Mouse (Mus musculus): Measurements from ENCODE around the gene Tigit.

The Tigit gene

DNA sequence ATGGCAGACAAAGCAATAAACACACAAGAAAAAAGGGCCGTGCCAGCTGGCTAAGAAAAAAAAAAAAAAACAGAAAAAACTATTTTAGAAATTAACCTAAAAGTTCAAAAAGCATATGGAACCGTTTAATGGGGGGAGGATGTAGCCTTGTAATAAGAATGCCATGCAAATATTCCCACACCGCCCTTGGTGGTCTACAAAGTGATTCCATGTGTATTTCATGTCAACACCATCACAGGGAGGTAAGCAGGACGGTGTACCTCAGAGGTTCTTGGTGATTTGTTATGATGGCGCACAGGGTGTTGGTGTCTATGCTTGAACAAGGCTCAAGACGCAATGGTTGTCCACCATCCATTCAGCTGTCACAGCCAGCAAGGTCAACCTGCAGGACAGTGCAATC is 46.6 kb downstream of the Tigit start:
- no peak for DNase-seq

DNA sequence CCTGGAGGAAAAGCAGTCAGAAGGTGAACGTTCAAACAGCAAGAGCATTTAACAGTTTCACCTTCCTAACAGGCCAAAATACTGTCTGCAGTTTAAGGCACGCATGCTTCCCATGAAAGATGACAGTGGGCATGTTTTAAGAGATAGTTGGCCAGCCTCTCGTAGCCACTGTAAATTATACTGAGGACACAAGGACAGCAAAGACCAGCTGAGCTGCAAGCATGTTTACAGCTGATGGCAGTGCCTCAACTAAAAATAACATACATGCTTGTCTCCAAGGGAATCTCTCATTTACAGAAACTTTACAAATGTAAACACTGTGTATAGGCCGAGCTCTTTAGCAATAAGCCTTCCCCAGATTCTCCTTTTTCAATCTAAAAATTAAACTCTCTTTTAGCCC is 47.6 kb downstream of the Tigit start:
- no peak for DNase-seq

DNA sequence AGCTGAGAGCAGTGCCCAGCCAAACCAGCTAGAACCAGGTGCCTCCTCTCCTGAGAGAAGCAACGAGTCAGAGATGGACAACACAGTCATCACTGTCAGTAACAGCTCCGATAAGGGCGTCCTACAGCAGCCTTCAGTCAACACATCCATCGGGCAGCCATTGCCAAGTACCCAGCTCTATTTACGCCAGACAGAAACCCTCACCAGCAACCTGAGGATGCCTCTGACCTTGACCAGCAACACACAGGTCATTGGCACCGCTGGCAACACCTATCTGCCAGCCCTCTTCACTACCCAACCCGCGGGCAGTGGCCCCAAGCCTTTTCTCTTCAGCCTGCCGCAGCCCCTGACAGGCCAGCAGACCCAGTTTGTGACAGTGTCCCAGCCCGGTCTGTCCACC is 53.6 kb downstream of the Tigit start:
- no peak for DNase-seq

DNA sequence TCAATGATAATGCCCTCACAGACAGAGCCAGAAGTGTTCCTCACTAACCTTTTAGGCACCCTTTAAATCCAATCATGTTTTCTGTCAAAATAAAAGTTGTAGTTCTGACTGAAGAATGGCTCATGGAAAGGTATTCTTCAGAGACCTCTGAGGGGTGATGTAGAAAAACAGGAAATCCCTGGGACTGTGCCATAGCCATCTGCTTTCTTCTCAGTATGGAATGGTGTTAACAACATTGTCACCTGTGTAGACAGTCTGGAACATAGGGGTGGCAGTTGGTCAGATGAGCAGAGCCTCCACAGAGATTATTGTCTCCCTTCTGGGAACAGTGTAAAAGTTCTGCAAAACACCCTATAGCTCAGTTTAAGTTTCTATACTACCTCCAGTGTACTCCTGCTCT is 55.9 kb downstream of the Tigit start:
- DNase-seq: no peak

DNA sequence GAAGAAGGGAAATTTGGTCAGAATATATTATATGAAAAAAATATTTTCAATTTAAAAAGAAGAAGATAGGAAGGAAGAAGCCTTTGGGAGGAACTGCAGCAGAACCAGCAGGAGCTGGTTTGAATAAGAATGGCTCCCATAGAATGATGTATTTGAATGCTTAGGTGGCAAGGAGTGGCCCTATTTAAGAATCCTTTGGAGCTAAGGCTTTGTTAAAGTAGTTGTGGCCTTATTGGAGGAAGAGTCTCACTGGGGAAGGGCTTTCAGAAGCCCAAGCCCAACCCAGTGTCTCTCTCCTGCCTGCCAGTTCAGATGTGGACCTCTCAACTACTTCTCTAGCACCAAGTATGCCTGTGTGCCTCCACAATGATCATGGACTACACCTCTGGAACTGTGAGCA is 56.9 kb downstream of the Tigit start:
- no peak for DNase-seq

DNA sequence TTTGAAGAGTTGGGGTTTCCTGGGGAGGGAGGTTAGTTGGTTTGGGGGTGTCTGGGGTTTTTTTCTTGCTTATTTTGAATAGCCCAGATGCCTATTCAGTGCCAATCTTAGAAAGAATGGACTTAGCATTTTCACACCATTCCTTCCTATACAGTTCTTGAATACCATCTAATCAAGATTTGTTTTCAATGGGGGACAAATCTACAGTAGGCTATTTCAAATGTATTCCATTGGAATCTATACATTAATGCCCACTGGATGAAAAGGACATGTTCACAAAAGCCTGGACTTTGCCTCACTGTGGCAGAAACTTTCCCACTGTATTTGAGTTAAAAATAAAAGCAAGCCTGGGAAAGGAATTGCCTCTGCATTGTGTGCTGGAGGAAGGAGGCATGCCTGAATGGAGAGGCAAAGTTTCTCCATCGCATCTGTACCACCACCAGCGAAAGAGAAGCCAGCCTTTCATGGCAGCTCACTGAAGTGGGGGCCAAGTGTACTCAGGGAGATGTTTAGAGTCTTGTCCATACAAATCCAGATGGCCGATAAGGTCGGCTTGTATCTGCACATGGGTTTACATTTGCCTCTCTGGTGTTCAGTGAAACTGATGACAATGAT is 59.4 kb downstream of the Tigit start:
- DNase-seq: no peak

DNA sequence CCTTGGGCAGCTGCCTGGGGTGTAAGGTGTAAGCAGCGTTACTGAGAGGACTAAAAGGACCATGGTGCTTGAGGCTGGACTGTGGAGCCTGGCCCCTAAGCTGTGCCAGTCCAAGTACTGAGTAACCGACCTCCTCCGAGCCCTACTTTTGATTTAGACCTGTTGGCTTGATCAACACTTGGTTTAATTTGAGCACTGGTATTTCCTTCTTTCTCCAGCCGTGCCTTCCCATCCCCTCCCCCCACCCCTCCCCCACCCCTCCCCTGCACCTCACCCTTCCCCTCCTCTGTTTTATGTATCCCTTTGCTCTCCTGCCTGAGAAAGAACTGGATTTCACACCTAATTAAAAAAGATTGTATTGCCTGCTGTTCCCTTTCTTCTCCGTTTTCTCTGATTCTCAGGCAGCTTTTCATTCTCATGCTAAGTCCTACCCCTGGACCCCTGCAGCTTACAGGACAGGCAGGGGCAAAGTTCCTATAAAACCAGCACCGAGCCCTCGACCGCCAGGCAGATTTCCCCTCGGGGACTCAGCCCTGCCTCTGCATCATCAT is 60.3 kb downstream of the Tigit start:
- DNase-seq: no peak

DNA sequence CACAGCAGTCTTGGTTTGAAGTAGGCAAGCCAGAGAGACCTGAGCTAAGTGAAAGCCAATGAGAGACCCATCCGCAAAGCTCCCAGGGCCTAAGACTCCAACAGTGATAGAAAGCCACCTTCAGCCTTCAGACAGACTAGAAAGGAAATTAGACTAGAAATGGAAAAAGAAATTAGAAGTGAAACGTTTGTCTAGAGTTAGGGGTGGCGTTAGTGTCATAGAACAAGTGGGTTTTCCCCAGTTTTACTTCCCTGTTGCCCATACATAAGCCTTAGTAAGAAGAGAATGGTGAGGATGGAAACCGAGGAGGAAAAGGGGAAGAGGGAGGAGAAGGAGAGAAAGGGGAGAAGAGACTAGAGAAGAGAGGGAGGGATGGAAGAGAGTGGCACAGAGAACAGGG is 61.4 kb downstream of the Tigit start:
- DNase-seq: no peak

DNA sequence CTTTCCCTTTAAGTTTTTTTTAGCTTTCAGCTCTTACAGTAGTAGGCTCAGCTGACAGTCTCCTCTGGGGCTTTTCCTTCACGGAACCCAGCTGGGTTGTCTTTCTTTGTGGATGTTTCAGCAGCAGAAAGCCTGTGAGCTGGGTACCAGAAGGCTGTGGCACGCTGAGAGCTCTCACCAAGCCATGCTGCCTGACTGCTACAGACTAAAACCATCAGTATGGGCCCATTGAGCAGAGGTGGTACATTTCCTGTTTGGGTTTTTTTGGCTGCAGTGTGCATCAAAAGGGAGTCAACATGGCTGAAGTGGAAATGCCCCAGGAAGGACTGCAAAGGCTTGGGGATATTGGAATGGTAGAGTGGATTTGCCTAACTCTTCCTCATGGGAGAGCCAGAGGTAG is 64.2 kb downstream of the Tigit start:
- no peak for DNase-seq
